Mouse (Mus musculus): ENCODE results near the gene Elp4. TPM values are rescaled to one million over a fixed set of nuclear protein-coding genes. Genes with fewer than 3 reads are reported as not detected.

The Elp4 gene
- polyA plus RNA-seq, 1 experiment from 2014 or later, result 46.2 TPM

- peak overlapping the region; percentile 62 for H3K4me2 ChIP-seq (ENCODE audit: low read length)
- WGBS, result 2% methylated on average over 28 of the region's 28 CpGs
- H3K36me3 ChIP-seq (ENCODE audit: control insufficient read depth, insufficient read depth), result no peaks in the 10 kb centered on the region
- H3K9ac ChIP-seq (replicated peaks; ENCODE audit: low read depth, low read length), result no peak overlapping the region
- peaks cover 54% of the 10 kb centered on the region for H3K4me1 ChIP-seq (replicated peaks; ENCODE audit: control insufficient read depth, insufficient read depth, low read length)
- peak; percentile 18; the same call in 1 of the 2 replicates for ATAC-seq
- no peaks in the 10 kb centered on the region for H3K9me3 ChIP-seq (ENCODE audit: control insufficient read depth, low read length)
- H3K27me3 ChIP-seq (replicated peaks; ENCODE audit: control insufficient read depth, insufficient read depth, low read length), result peaks cover 17% of the 10 kb centered on the region
- peak overlapping the region; percentile 71 for H3K27ac ChIP-seq (ENCODE audit: low read length)
- H3K4me3 ChIP-seq (replicated peaks; ENCODE audit: low read length), result peak overlapping the region; percentile 31
Observed at GRCm38 (mm10) chr2:105689771-105690639, 214.4 kb downstream of the Elp4 start.

GRCm38 (mm10) chr2:105689304-105689770 is 215.0 kb downstream of the Elp4 start:
- H3K27me3 ChIP-seq (replicated peaks; ENCODE audit: control insufficient read depth, insufficient read depth, low read length), result peaks cover 19% of the 10 kb centered on the region
- no peaks in the 10 kb centered on the region for H3K36me3 ChIP-seq (ENCODE audit: control insufficient read depth, insufficient read depth)
- peak overlapping the region; percentile 52 for H3K9ac ChIP-seq (replicated peaks; ENCODE audit: low read depth, low read length)
- H3K27ac ChIP-seq (ENCODE audit: low read length), result peak overlapping the region; percentile 48; the same call in 1 of the 2 replicates
- WGBS, result 0% methylated on average over 15 of the region's 15 CpGs
- peaks cover 54% of the 10 kb centered on the region for H3K4me1 ChIP-seq (replicated peaks; ENCODE audit: control insufficient read depth, insufficient read depth, low read length)
- H3K4me2 ChIP-seq (ENCODE audit: low read length), result peak overlapping the region; percentile 62
- ATAC-seq, result no peak
- H3K9me3 ChIP-seq (ENCODE audit: control insufficient read depth, low read length), result no peaks in the 10 kb centered on the region
- peak overlapping the region; percentile 31 for H3K4me3 ChIP-seq (replicated peaks; ENCODE audit: low read length)

GRCm38 (mm10) chr2:105688436-105689303 is 215.7 kb downstream of the Elp4 start:
- Histone ChIP-seq H3K9ac (replicated peaks; ENCODE audit: low read depth, low read length) (peak overlapping the region; percentile 45), H3K36me3 (ENCODE audit: control insufficient read depth, insufficient read depth) (no peaks in the 10 kb centered on the region), H3K4me3 (replicated peaks; ENCODE audit: low read length) (peak overlapping the region; percentile 31), H3K4me2 (ENCODE audit: low read length) (peak overlapping the region; percentile 62), H3K27ac (ENCODE audit: low read length) (peak overlapping the region; percentile 79; the same call in 1 of the 2 replicates), H3K9me3 (ENCODE audit: control insufficient read depth, low read length) (no peaks in the 10 kb centered on the region), H3K27me3 (replicated peaks; ENCODE audit: control insufficient read depth, insufficient read depth, low read length) (peaks cover 25% of the 10 kb centered on the region), H3K4me1 (replicated peaks; ENCODE audit: control insufficient read depth, insufficient read depth, low read length) (peaks cover 57% of the 10 kb centered on the region)
- no peak for ATAC-seq
- WGBS, result 5% methylated on average over 25 of the region's 25 CpGs

- Histone ChIP-seq H3K36me3 (ENCODE audit: control insufficient read depth, insufficient read depth) (no peaks in the 10 kb centered on the region), H3K4me1 (replicated peaks; ENCODE audit: control insufficient read depth, insufficient read depth, low read length) (peaks cover 59% of the 10 kb centered on the region), H3K4me2 (ENCODE audit: low read length) (peak overlapping the region; percentile 62), H3K9ac (replicated peaks; ENCODE audit: low read depth, low read length) (peak overlapping the region; percentile 45), H3K4me3 (replicated peaks; ENCODE audit: low read length) (peak overlapping the region; percentile 31), H3K27ac (ENCODE audit: low read length) (peak overlapping the region; percentile 79), H3K27me3 (replicated peaks; ENCODE audit: control insufficient read depth, insufficient read depth, low read length) (peaks cover 22% of the 10 kb centered on the region), H3K9me3 (ENCODE audit: control insufficient read depth, low read length) (no peaks in the 10 kb centered on the region)
- WGBS, result 5% methylated on average over 17 of the region's 17 CpGs
- ATAC-seq, result peak; percentile 2; the same call in 1 of the 2 replicates
Observed at GRCm38 (mm10) chr2:105688011-105688410, 216.4 kb downstream of the Elp4 start.

- H3K9ac ChIP-seq (replicated peaks; ENCODE audit: low read depth, low read length), result peak overlapping the region; percentile 45
- H3K4me1 ChIP-seq (replicated peaks; ENCODE audit: control insufficient read depth, insufficient read depth, low read length), result peaks cover 62% of the 10 kb centered on the region
- peak overlapping the region; percentile 79 for H3K27ac ChIP-seq (ENCODE audit: low read length)
- H3K9me3 ChIP-seq (ENCODE audit: control insufficient read depth, low read length), result no peaks in the 10 kb centered on the region
- ATAC-seq, result peak; percentile 34
- 10% methylated on average over 13 of the region's 13 CpGs for WGBS
- H3K4me3 ChIP-seq (replicated peaks; ENCODE audit: low read length), result peak overlapping the region; percentile 31
- H3K4me2 ChIP-seq (ENCODE audit: low read length), result peak overlapping the region; percentile 62
- H3K36me3 ChIP-seq (ENCODE audit: control insufficient read depth, insufficient read depth), result no peaks in the 10 kb centered on the region
- H3K27me3 ChIP-seq (replicated peaks; ENCODE audit: control insufficient read depth, insufficient read depth, low read length), result peaks cover 18% of the 10 kb centered on the region
Observed at GRCm38 (mm10) chr2:105687317-105687991, 216.9 kb downstream of the Elp4 start.

GRCm38 (mm10) chr2:105686363-105687316 is 217.7 kb downstream of the Elp4 start:
- WGBS, result 7% methylated on average over 35 of the region's 36 CpGs

GRCm38 (mm10) chr2:105685651-105686050 is 218.7 kb downstream of the Elp4 start:
- Histone ChIP-seq H3K27ac (ENCODE audit: low read length) (peak overlapping the region; percentile 24; the same call in 1 of the 2 replicates), H3K4me2 (ENCODE audit: low read length) (no peak overlapping the region), H3K4me1 (replicated peaks; ENCODE audit: control insufficient read depth, insufficient read depth, low read length) (peaks cover 71% of the 10 kb centered on the region), H3K4me3 (replicated peaks; ENCODE audit: low read length) (no peak overlapping the region), H3K9ac (replicated peaks; ENCODE audit: low read depth, low read length) (no peak overlapping the region), H3K36me3 (ENCODE audit: control insufficient read depth, insufficient read depth) (no peaks in the 10 kb centered on the region), H3K9me3 (ENCODE audit: control insufficient read depth, low read length) (no peaks in the 10 kb centered on the region), H3K27me3 (replicated peaks; ENCODE audit: control insufficient read depth, insufficient read depth, low read length) (peaks cover 19% of the 10 kb centered on the region)
- 50% methylated on average over 11 of the region's 11 CpGs for WGBS
- ATAC-seq, result no peak

More at GRCm38 (mm10) chr2:105686363-105687316, 217.7 kb downstream of the Elp4 start:
- peak; percentile 62 for ATAC-seq
- peaks cover 17% of the 10 kb centered on the region for H3K27me3 ChIP-seq (replicated peaks; ENCODE audit: control insufficient read depth, insufficient read depth, low read length)
- peak overlapping the region; percentile 30 for H3K4me2 ChIP-seq (ENCODE audit: low read length)
- H3K9ac ChIP-seq (replicated peaks; ENCODE audit: low read depth, low read length), result peak overlapping the region; percentile 16; the same call in 1 of the 2 replicates
- peaks cover 67% of the 10 kb centered on the region for H3K4me1 ChIP-seq (replicated peaks; ENCODE audit: control insufficient read depth, insufficient read depth, low read length)
- H3K4me3 ChIP-seq (replicated peaks; ENCODE audit: low read length), result no peak overlapping the region
- H3K36me3 ChIP-seq (ENCODE audit: control insufficient read depth, insufficient read depth), result no peaks in the 10 kb centered on the region
- peak overlapping the region; percentile 79 for H3K27ac ChIP-seq (ENCODE audit: low read length)
- H3K9me3 ChIP-seq (ENCODE audit: control insufficient read depth, low read length), result no peaks in the 10 kb centered on the region
